Comparison of ENCODE assay signal across 9 mouse cellular contexts in the genomic region with DNA sequence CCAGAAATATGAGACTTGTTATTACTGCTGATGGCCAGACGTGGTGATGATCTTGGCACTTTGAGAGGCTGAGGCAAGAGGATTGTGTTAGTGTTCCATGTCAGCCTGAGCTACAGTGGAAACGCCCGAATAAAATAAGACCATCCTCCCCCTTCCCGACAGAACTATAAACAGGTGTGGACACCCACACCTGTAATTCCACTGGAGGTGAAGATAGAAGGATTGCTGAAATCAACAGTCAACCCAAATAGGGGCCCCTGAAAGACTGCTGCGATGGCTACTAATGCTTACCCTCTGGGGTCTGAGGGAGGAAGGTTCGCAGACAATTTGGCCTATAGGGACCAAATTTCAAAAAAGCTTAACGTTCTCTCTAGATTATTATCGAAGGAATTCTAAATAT. TPM values are rescaled to one million over a fixed set of nuclear protein-coding genes. Genes with fewer than 3 reads are reported as not detected.
DNase-seq lines count a peak whose midpoint lies in the region; ATAC-seq and TF ChIP-seq lines count a peak whose summit lies in the region.
"Had no signal": no experiment of that assay in that cellular context is flagged by ENCODE, and none has a peak within 500 bp of the region (broad histone marks: within the 10 kb centered on the region; RNA-seq: fewer than 3 reads in every experiment).

No protein-coding gene starts in this region.

- no peak for TF ChIP-seq POLR2A in small intestine, adult 2 months (IDR thresholded peaks at IDR 0.05; ENCODE audit: low read depth, low read length)

- no peak for TF ChIP-seq CTCF in intestine, postnatal 0 days (IDR thresholded peaks at IDR 0.05; ENCODE audit: low read depth)
- no peak for TF ChIP-seq CTCF in small intestine, adult 2 months (IDR thresholded peaks at IDR 0.05; ENCODE audit: extremely low read depth, insufficient read length, insufficient replicate concordance, low read depth, low read length)

- ATAC-seq in intestine, postnatal 0 days = no peak
- ATAC-seq in frontal cortex, adult (ENCODE audit: low TSS enrichment) = no peak

- H3K27ac ChIP-seq in intestine, postnatal 0 days (ENCODE audit: low read depth, low read length) = peak overlapping the region; percentile 66
- no peak overlapping the region for H3K27ac ChIP-seq in small intestine, adult 2 months (ENCODE audit: insufficient read depth, low read depth, low read length)

- WGBS in intestine, postnatal 0 days = 8% methylated on average over 8 of the region's 8 CpGs
- 3% methylated on average over 8 of the region's 8 CpGs for WGBS in small intestine, adult 2 months

- no peaks in the 10 kb centered on the region for H3K9me3 ChIP-seq in intestine, postnatal 0 days (ENCODE audit: control insufficient read depth)

- peaks cover 15% of the 10 kb centered on the region for H3K36me3 ChIP-seq in intestine, postnatal 0 days (ENCODE audit: control insufficient read depth, insufficient read depth)
- peaks cover 11% of the 10 kb centered on the region for H3K36me3 ChIP-seq in small intestine, adult 2 months (ENCODE audit: control insufficient read depth, insufficient read depth, low read length)

- peak overlapping the region; percentile 77 for H3K4me2 ChIP-seq in intestine, postnatal 0 days (replicated peaks; ENCODE audit: low read depth)

- no peaks in the 10 kb centered on the region for H3K27me3 ChIP-seq in intestine, postnatal 0 days (replicated peaks; ENCODE audit: control insufficient read depth, insufficient read depth, low read length)
- no peaks in the 10 kb centered on the region for H3K27me3 ChIP-seq in small intestine, adult 2 months (ENCODE audit: control insufficient read depth, insufficient read depth, low read length)
- H3K27me3 ChIP-seq: Patski had no signal

- H3K4me1 ChIP-seq in intestine, postnatal 0 days (replicated peaks; ENCODE audit: control insufficient read depth, insufficient read depth, low read length) = no peaks in the 10 kb centered on the region
- H3K4me1 ChIP-seq in small intestine, adult 2 months (ENCODE audit: control insufficient read depth, insufficient read depth, insufficient read length, low read length) = peaks cover 5% of the 10 kb centered on the region; the same call in 1 of the 2 replicates

- DNase-seq in embryo, embryonic 10.5 days (ENCODE audit: low spot score) = peak; percentile 14
- no peak for DNase-seq in embryo, embryonic 9.5 days (ENCODE audit: extremely low spot score)
- DNase-seq in thymus, postnatal 25 days = peak; percentile 2
- DNase-seq in thymus, postnatal 36 days = no peak
- DNase-seq in ovary, postnatal 14 days (ENCODE audit: low spot score) = no peak

- H3K9ac ChIP-seq in intestine, postnatal 0 days (ENCODE audit: low read depth, low read length) = peak overlapping the region; percentile 84

- H3K4me3 ChIP-seq in intestine, postnatal 0 days (ENCODE audit: low read depth, low read length) = peak overlapping the region; percentile 94
- H3K4me3 ChIP-seq in small intestine, adult 2 months (ENCODE audit: low read depth, low read length) = peak overlapping the region; percentile 83; the same call in 1 of the 2 replicates

RNA-seq across cellular contexts. Expression of a gene that starts 27.3 kb away (rescaled TPM):
- 27.5 and 30.0 TPM in 2 replicates for polyA plus RNA-seq in intestine, postnatal 0 days (2015; fragmentation: Nextera tagmentation; extraction: Ambion mirVana)
- 96.1 and 199 TPM in 2 replicates for polyA plus RNA-seq in small intestine, adult 2 months (2012; rRNA removed)

RNA-seq across cellular contexts. Expression of a gene that starts 27.3 kb away (rescaled TPM):
- polyA plus RNA-seq in intestine, postnatal 0 days (2015; fragmentation: Nextera tagmentation; extraction: Ambion mirVana) = 7.9 and 8.8 TPM in 2 replicates
- polyA plus RNA-seq in small intestine, adult 2 months (2012; rRNA removed) = 9.0 and 13.6 TPM in 2 replicates

RNA-seq across cellular contexts. Expression of a gene that starts 27.3 kb away (rescaled TPM):
- polyA plus RNA-seq in intestine, postnatal 0 days (2015; fragmentation: Nextera tagmentation; extraction: Ambion mirVana) = 36.6 and 39.0 TPM in 2 replicates
- 8.0 and 8.4 TPM in 2 replicates for polyA plus RNA-seq in small intestine, adult 2 months (2012; rRNA removed)

Comparison
In these comparisons a context has a peak if more than half of its experiments do, and no peak if none do; other contexts are left out.
1. DNase-seq: peak in embryo, embryonic 10.5 days (single experiment) and thymus, postnatal 25 days (single experiment); none in embryo, embryonic 9.5 days (single experiment), thymus, postnatal 36 days (0 of 2) and ovary, postnatal 14 days (single experiment).